Mouse (Mus musculus): Measurements from ENCODE around the gene Dbp. TPM values are rescaled to one million over a fixed set of nuclear protein-coding genes. Genes with fewer than 3 reads are reported as not detected.

Gene Dbp
- total and polyA plus RNA-seq, 2 experiments: 17.0 to 110 TPM

DNA sequence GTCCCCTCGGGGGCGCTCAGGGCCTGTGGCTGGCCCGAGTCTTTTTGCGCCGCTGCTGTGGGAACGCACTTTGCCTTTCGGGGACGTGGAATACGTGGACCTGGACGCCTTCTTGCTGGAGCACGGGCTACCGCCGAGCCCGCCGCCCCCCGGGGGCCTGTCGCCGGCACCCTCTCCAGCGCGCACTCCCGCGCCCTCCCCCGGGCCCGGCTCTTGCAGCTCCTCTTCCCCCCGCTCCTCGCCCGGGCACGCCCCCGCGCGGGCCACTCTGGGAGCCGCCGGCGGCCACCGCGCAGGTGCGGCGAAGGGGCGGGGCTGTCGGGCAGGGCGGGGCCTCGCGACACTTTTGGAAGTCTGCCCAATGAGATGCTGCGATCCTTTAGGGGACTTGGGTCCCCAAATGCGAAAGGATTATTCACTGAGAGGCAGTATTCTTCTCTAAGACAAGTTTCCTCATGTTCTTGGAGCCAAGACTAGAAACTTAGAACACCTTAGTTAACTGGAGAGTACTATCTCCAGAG is 1.9 kb downstream of the Dbp start:
- Histone ChIP-seq H3K4me1 (ENCODE audit: control insufficient read depth, insufficient read depth, low read length) (peaks cover 22% of the 10 kb centered on the region), H3K4me3 (ENCODE audit: insufficient read depth, low read depth, low read length) (peak overlapping the region; percentile 81), H3K9ac (ENCODE audit: low read depth, low read length) (peak overlapping the region; percentile 98), H3K27me3 (ENCODE audit: control insufficient read depth, insufficient read depth, low read length) (no peaks in the 10 kb centered on the region), H3K27ac (replicated peaks; ENCODE audit: insufficient read depth, low read depth, low read length) (peak overlapping the region; percentile 99), H3K36me3 (ENCODE audit: control insufficient read depth, insufficient read depth, low read length) (peaks cover 11% of the 10 kb centered on the region), H3K79me2 (ENCODE audit: control insufficient read depth, insufficient read depth, low read length) (no peaks in the 10 kb centered on the region; the same call in 1 of the 2 replicates)
- TF ChIP-seq CTCF (IDR thresholded peaks at IDR 0.05; ENCODE audit: low read depth, low read length) (no peak), POLR2A (IDR thresholded peaks at IDR 0.05; ENCODE audit: extremely low read depth, insufficient read depth, low read length) (peak; percentile 87)
- WGBS: 1% methylated on average over 45 of the region's 45 CpGs
- DNase-seq (ENCODE audit: extremely low read depth, low read depth, low spot score): peak; percentile 55

DNA sequence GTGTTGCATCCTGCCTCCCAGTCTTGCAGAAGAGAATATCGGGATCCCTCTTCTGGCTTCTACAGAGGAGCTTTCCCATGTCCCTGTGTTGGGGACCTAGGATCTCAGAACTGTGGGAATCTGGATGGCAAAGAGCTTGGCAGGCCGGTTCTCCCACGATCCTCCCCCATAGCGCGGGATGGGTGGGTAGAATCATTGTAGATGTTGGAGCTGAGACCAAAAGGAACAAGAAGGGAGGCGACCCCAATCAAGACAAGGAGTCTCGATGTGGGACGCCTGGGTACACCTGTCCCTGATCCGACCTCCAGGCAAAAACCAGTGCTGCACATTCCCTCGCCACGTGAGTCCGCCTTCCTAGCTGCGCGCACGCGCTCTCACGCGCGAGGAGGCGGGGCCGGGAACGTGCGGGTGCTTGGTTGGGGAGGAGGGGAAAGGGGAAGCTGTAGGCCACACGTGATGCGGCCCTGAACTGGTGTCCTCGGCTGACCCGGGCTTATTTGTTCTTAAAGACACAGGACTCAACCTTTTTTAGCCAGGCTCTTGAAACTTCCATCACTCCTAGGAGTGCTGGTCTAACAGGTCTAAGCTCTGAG is 2.6 kb downstream of the Dbp start:
- no peaks in the 10 kb centered on the region; the same call in 1 of the 2 replicates for H3K79me2 ChIP-seq (ENCODE audit: control insufficient read depth, insufficient read depth, low read length)
- peak overlapping the region; percentile 81 for H3K4me3 ChIP-seq (ENCODE audit: insufficient read depth, low read depth, low read length)
- TF ChIP-seq POLR2A (IDR thresholded peaks at IDR 0.05; ENCODE audit: extremely low read depth, insufficient read depth, low read length) (peak; percentile 64), CTCF (IDR thresholded peaks at IDR 0.05; ENCODE audit: low read depth, low read length) (no peak)
- peak; percentile 91 for DNase-seq (ENCODE audit: extremely low read depth, low read depth, low spot score)
- peaks cover 27% of the 10 kb centered on the region for H3K4me1 ChIP-seq (ENCODE audit: control insufficient read depth, insufficient read depth, low read length)
- H3K27ac ChIP-seq (replicated peaks; ENCODE audit: insufficient read depth, low read depth, low read length): peak overlapping the region; percentile 99
- H3K36me3 ChIP-seq (ENCODE audit: control insufficient read depth, insufficient read depth, low read length): peaks cover 11% of the 10 kb centered on the region
- H3K27me3 ChIP-seq (ENCODE audit: control insufficient read depth, insufficient read depth, low read length): no peaks in the 10 kb centered on the region
- H3K9ac ChIP-seq (ENCODE audit: low read depth, low read length): peak overlapping the region; percentile 73
- under 1% methylated on average over 27 of the region's 27 CpGs for whole genome bisulfite sequencing

DNA sequence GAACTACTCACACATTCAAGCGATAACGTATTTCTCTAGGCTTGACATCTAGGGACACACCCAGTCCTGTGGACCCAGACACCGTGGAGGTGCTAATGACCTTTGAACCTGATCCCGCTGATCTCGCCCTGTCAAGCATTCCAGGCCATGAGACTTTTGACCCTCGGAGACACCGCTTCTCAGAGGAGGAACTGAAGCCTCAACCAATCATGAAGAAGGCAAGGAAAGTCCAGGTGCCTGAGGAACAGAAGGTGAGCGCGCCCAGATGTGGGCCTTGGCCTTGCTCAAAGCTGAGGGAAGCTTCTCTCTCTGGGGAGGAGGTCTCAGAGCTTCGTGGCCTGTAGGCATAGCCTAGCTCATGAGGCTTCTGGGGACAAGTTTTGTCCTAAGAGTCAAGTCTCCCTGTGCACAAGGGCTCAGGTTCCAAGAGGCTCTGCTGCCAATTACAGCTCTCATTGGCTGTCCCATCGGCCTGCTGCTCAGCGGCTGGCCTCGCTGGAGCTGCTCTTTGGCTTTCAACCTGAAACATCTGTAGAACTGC is 3.4 kb downstream of the Dbp start:
- Histone ChIP-seq H3K27ac (replicated peaks; ENCODE audit: insufficient read depth, low read depth, low read length) (peak overlapping the region; percentile 78), H3K9ac (ENCODE audit: low read depth, low read length) (peak overlapping the region; percentile 41), H3K4me3 (ENCODE audit: insufficient read depth, low read depth, low read length) (peak overlapping the region; percentile 31), H3K27me3 (ENCODE audit: control insufficient read depth, insufficient read depth, low read length) (no peaks in the 10 kb centered on the region), H3K79me2 (ENCODE audit: control insufficient read depth, insufficient read depth, low read length) (no peaks in the 10 kb centered on the region; the same call in 1 of the 2 replicates), H3K4me1 (ENCODE audit: control insufficient read depth, insufficient read depth, low read length) (peaks cover 35% of the 10 kb centered on the region), H3K36me3 (ENCODE audit: control insufficient read depth, insufficient read depth, low read length) (peaks cover 11% of the 10 kb centered on the region)
- peak; percentile 94 for DNase-seq (ENCODE audit: extremely low read depth, low read depth, low spot score)
- TF ChIP-seq CTCF (IDR thresholded peaks at IDR 0.05; ENCODE audit: low read depth, low read length) (no peak), POLR2A (IDR thresholded peaks at IDR 0.05; ENCODE audit: extremely low read depth, insufficient read depth, low read length) (peak; percentile 24; the same call in 1 of the 2 replicates)
- 7% methylated on average over 13 of the region's 13 CpGs for WGBS

DNA sequence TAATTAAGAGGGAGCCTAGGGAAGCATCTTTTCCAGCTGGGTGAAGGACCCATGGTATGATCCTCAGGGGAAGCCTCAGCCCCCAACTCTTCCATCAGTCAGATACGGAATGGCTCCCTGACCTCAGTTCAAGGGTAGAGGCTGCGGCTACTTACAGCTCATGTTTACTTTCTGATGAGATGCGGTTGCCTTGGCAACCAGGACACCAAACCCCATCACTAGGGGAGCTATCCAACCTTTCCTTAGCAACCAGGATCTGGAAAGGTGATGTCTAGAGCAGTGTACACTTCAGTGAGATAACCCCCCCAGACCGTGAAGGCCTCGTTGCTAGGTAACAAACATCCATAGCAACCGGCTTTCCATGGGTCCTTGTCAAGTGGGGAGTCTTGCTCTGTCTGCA is 4.1 kb downstream of the Dbp start:
- TF ChIP-seq POLR2A (IDR thresholded peaks at IDR 0.05; ENCODE audit: extremely low read depth, insufficient read depth, low read length): no peak
- TF ChIP-seq CTCF (IDR thresholded peaks at IDR 0.05; ENCODE audit: low read depth, low read length): no peak
- no peak overlapping the region for H3K9ac ChIP-seq (ENCODE audit: low read depth, low read length)
- H3K36me3 ChIP-seq (ENCODE audit: control insufficient read depth, insufficient read depth, low read length): peaks cover 11% of the 10 kb centered on the region
- peak; percentile 59 for DNase-seq (ENCODE audit: extremely low read depth, low read depth, low spot score)
- H3K4me3 ChIP-seq (ENCODE audit: insufficient read depth, low read depth, low read length): no peak overlapping the region
- no peaks in the 10 kb centered on the region for H3K27me3 ChIP-seq (ENCODE audit: control insufficient read depth, insufficient read depth, low read length)
- no peaks in the 10 kb centered on the region; the same call in 1 of the 2 replicates for H3K79me2 ChIP-seq (ENCODE audit: control insufficient read depth, insufficient read depth, low read length)
- H3K27ac ChIP-seq (replicated peaks; ENCODE audit: insufficient read depth, low read depth, low read length): peak overlapping the region; percentile 78
- 40% methylated on average over 6 of the region's 6 CpGs for WGBS
- H3K4me1 ChIP-seq (ENCODE audit: control insufficient read depth, insufficient read depth, low read length): peaks cover 32% of the 10 kb centered on the region

DNA sequence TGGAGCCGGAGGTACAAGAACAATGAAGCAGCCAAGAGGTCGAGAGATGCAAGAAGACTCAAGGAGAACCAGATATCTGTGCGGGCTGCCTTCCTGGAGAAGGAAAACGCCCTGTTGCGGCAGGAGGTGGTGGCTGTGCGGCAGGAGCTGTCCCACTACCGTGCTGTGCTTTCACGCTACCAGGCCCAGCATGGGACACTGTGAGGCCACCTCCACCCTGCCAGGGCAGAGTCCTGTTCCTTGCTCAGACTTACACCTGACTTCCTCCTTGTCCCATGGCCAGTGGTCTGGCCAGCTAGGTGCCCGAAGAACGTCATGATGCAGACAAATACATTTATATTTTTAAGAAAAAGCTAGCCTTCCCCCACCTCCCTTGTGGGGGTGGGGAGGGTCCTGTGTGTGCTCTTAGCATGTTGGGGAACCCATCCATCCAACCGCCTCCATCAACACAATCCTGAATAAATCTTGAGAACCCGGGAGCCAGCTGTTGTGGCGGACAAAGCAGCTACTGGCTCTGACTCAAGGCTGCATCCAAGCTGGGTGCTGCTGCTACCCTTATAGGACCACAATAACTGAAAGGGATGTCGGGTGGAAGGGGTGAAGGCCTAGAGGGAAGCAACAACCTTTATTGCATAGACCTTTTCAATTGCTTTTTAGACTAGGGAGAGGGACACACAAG is 4.9 kb downstream of the Dbp start:
- Histone ChIP-seq H3K79me2 (ENCODE audit: control insufficient read depth, insufficient read depth, low read length) (no peaks in the 10 kb centered on the region; the same call in 1 of the 2 replicates), H3K4me3 (ENCODE audit: insufficient read depth, low read depth, low read length) (no peak overlapping the region), H3K9ac (ENCODE audit: low read depth, low read length) (0 out of 2 replicates have a peak overlapping the region, but pooled peaks have one; percentile 0), H3K27ac (replicated peaks; ENCODE audit: insufficient read depth, low read depth, low read length) (peak overlapping the region; percentile 1), H3K4me1 (ENCODE audit: control insufficient read depth, insufficient read depth, low read length) (peaks cover 32% of the 10 kb centered on the region), H3K27me3 (ENCODE audit: control insufficient read depth, insufficient read depth, low read length) (no peaks in the 10 kb centered on the region), H3K36me3 (ENCODE audit: control insufficient read depth, insufficient read depth, low read length) (peaks cover 11% of the 10 kb centered on the region)
- peak; percentile 53 for DNase-seq (ENCODE audit: extremely low read depth, low read depth, low spot score)
- WGBS: 51% methylated on average over 14 of the region's 14 CpGs
- no peak for TF ChIP-seq CTCF (IDR thresholded peaks at IDR 0.05; ENCODE audit: low read depth, low read length)
- peak; percentile 17; the same call in 1 of the 2 replicates for TF ChIP-seq POLR2A (IDR thresholded peaks at IDR 0.05; ENCODE audit: extremely low read depth, insufficient read depth, low read length)

Measured in liver, adult 2 months (tissue).